Mouse (Mus musculus) embryo, embryonic 10.5 days (tissue): ENCODE measurements around the gene Vmn2r18.

Source experiments
- DNase-seq: peaks from one replicate; pipeline ENCODE4 v3.0.0-alpha.2; 2015; ENCODE audit warnings: low spot score

The Vmn2r18 gene

GRCm38 (mm10) chr5:151605921-151606320 is at the start of gene Vmn2r18:
Gene Vmn2r18 (minus strand): TSS chr5:151606021.
- no peak for DNase-seq

DNA sequence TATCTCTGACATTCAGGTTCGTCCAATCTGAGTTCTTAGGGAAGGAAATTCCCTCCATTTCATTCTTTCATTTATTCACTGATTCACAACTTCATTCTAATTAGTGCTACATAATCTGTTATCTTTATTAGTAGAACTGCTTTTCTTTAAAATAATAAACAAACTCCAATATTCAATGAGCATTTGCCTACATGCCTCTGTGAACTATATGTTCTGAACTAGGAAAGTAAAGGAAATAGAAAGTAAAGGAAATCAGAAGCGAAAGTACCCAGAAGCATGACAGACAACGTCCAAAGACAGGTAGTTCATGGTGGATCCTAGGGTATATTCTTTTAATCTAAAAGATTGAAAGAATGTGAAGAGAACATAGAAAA is 45.6 kb upstream of the Vmn2r18 start:
- no peak for DNase-seq

DNA sequence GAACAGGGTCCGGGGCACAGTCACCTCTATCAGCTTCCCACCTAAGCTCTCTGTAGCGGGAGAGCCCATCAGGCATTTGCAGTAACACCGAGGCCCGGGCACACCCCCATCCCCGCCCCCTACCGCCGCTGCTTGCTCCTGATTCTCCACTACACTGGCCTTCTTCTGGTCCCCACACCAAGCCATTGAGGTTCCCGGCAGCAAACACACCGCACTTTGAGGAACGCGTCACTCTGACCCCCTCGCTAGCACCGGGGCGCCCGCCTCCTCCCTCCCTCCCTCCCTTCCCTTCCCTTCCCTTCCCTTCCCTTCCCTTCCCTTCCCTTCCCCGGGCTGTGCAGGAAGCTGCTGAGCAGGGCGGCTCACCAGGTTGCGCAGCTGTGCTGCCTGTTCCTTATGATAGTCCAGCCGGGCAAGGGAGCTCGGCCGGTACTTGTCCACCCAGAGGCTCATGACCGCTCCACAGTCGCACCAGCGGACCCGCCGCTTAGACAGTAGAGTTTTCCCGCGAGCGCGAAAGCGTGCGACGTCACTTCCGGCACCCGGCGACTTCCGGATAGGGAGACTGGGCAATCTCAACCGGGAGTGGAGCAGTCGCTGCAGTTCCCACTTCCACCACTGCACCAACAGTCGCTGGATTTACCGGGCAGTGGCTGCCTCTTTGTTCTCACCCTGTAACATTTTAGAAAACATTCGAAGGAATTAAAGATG is 45.0 kb upstream of the Vmn2r18 start, which contains the start of gene Rfc3:
Gene Rfc3, minus strand, starts transcription at position 543 of the 711 bp plus-strand sequence.
- DNase-seq, result peak; percentile 97

DNA sequence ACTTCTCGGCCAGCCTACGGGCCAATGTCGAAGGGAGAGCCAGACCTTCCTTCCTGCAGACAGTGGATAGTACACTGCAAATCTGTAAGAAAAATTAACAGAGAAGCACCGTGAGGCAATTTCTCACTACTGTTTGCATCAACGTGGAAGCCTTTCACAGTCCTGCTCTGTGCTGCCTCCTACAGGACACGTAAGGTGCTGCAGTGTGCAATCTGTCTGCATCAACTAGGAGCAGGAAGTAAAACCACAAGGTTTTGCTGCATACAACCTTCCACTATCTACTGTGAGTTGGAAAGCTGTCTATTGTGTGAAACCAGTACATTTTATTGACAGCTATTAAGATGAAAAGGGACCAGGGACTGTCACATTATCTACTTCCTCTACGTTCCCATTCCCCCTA is 39.0 kb upstream of the Vmn2r18 start:
- peak; percentile 32 for DNase-seq

DNA sequence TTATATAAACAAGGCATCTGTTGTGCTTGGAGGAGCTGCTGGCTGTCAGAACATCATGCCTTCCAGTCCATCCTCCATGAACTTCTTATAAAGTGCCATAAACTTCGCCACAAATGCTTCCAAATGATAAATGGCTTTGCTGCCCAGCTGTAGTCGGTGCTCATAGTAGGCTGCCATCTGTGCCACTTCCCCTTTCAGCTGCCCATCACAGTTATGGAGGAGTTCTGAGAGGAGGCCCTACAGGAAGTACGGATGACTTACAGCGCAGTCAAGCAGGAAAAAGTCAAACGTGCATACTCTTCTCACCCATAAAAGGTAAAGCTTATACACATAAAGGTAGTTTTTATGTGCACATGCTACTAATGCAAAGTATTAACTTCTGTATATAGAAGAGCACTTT is 37.0 kb upstream of the Vmn2r18 start:
- DNase-seq, result no peak

DNA sequence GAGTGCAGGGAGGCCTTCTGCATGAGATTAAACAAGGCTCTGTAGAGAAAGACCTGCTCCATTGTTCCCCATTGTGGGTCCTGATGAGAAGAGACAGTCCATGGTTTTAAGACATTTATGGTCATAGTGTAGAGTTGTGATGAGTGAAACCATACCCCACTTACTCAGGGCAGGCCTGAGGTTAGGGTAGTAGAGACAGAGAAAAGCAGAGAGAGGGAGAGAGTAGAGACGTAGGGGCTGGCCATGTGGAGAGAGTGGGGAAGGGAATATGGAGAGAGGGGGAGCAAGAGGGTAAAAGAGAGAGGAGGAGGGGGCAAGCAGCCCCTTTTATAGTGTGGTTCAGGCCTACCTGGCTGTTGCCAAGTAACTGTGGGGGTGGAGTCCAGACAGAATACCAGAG is 36.3 kb upstream of the Vmn2r18 start:
- DNase-seq, result no peak

DNA sequence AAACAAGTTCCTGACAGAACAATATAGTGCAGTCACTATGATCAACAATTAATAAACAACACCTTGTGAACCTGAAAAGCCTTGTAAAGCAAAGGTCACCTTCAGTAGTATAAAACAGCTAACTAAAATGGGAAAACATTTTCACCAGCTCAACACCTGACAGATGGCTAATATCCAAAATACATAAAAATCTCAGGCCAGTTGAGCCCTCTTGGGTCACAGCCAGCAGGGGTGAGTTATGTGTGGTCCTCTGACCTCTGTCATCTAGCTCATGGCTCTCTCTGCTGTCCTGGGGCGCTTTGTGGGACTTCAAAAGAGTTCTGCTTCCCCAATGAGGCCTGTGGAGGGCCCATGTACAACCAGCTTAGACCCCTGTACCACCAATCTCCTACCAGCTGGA is 4.1 kb downstream of the Vmn2r18 start:
- DNase-seq, result no peak
